Mouse (Mus musculus) heart, embryonic 12.5 days (tissue): ENCODE data around the gene Abhd10. TPM values are rescaled to one million over a fixed set of nuclear protein-coding genes. Genes with fewer than 3 reads are reported as not detected.

ENCODE experiments used
- ATAC-seq: fragments of 200-750 bp; cut with Nextera tagmentation; 2 replicates; pipeline ENCODE4 v1.8.0; 2017; ENCODE audit warnings: moderate TSS enrichment, moderate library complexity; ENCODE audit not compliant: insufficient number of reproducible peaks, low FRiP score
- H3K27ac ChIP-seq: fragments of 300-500 bp; sonication (generic); 2 replicates; pipeline ENCODE4 v1.5.1; 2016; ENCODE audit warnings: mild to moderate bottlenecking, moderate library complexity; ENCODE audit not compliant: poor library complexity, severe bottlenecking
- H3K27me3 ChIP-seq: fragments of 300-500 bp; sonication (generic); replicated peaks from 2 replicates; pipeline ENCODE4 v1.6.1; 2016; ENCODE audit warnings: mild to moderate bottlenecking, moderate library complexity
- H3K36me3 ChIP-seq: fragments of 300-500 bp; sonication (generic); 2 replicates; pipeline ENCODE4 v1.6.1; 2016; ENCODE audit warnings: mild to moderate bottlenecking, moderate library complexity
- H3K4me1 ChIP-seq: fragments of 300-500 bp; sonication (generic); replicated peaks from 2 replicates; pipeline ENCODE4 v1.6.1; 2016; ENCODE audit warnings: mild to moderate bottlenecking
- H3K4me2 ChIP-seq: fragments of 300-500 bp; sonication (generic); 2 replicates; pipeline ENCODE4 v1.6.1; 2016; ENCODE audit warnings: mild to moderate bottlenecking, moderate library complexity
- H3K4me3 ChIP-seq: fragments of 300-500 bp; sonication (generic); 2 replicates; pipeline ENCODE4 v1.5.1; 2016; ENCODE audit warnings: mild to moderate bottlenecking
- H3K9ac ChIP-seq: fragments of 300-500 bp; sonication (generic); 2 replicates; pipeline ENCODE4 v1.6.1; 2016; ENCODE audit warnings: mild to moderate bottlenecking, moderate library complexity
- H3K9me3 ChIP-seq: fragments of 300-500 bp; sonication (generic); replicated peaks from 2 replicates; pipeline ENCODE4 v1.6.1; 2016; ENCODE audit warnings: mild to moderate bottlenecking, moderate library complexity
- WGBS: fragments of 180-500 bp; shearing (Covaris S2); methylation state at CpG from one replicate; pipeline ENCODE4 v1.1.7; 2016; 5-methylcytosine and 5-hydroxymethylcytosine counted together
- polyA plus RNA-seq: library from polyadenylated mRNA; unstranded; fragments of >200 nt; fragmentation: Nextera tagmentation; extraction: Ambion mirVana; gene quantifications from 2 replicates; pipeline ENCODE4 v1.2.1, GENCODE M21; 2016

Abhd10 gene
- polyA plus RNA-seq, 1 experiment from 2014 or later, result 29.1 TPM

- Histone ChIP-seq H3K27me3 (no peaks in the 10 kb centered on the region), H3K9ac (peak overlapping the region; percentile 72), H3K36me3 (peaks cover 13% of the 10 kb centered on the region), H3K4me2 (peak overlapping the region; percentile 94), H3K4me1 (peaks cover 17% of the 10 kb centered on the region), H3K27ac (no peak overlapping the region; the same call in 1 of the 2 replicates), H3K9me3 (no peaks in the 10 kb centered on the region), H3K4me3 (peak overlapping the region; percentile 58)
- 1% methylated on average over 10 of the region's 10 CpGs for WGBS
- ATAC-seq, result peak; percentile 39; the same call in 1 of the 2 replicates
Observed at GRCm38 (mm10) chr16:45724742-45725102, 18.0 kb downstream of the Abhd10 start.

- H3K4me2 ChIP-seq, result peak within 1 kb of the TSS; percentile 94
- no peaks in the 10 kb centered on the region for H3K27me3 ChIP-seq
- peaks cover 17% of the 10 kb centered on the region for H3K4me1 ChIP-seq
- H3K4me3 ChIP-seq, result peak within 1 kb of the TSS; percentile 58
- H3K27ac ChIP-seq, result no peak within 1 kb of the TSS; the same call in 1 of the 2 replicates
- ATAC-seq, result peak; percentile 55; the same call in 1 of the 2 replicates
- peak within 1 kb of the TSS; percentile 72 for H3K9ac ChIP-seq
- no peaks in the 10 kb centered on the region for H3K9me3 ChIP-seq
- WGBS, result 1% methylated on average over 30 of the region's 30 CpGs
- H3K36me3 ChIP-seq, result peaks cover 9% of the 10 kb centered on the region
Observed at GRCm38 (mm10) chr16:45724061-45724741, 18.6 kb downstream of the Abhd10 start, which contains the start of gene Tagln3. Gene Tagln3, minus strand, starts transcription at chr16:45724608.

- Histone ChIP-seq H3K4me1 (peaks cover 17% of the 10 kb centered on the region), H3K4me3 (peak overlapping the region; percentile 58), H3K36me3 (peaks cover 4% of the 10 kb centered on the region), H3K27ac (no peak overlapping the region), H3K4me2 (peak overlapping the region; percentile 94), H3K9ac (peak overlapping the region; percentile 72), H3K27me3 (no peaks in the 10 kb centered on the region), H3K9me3 (no peaks in the 10 kb centered on the region)
- 65% methylated on average over 6 of the region's 6 CpGs for WGBS
- ATAC-seq, result no peak
Observed at GRCm38 (mm10) chr16:45723172-45723901, 19.4 kb downstream of the Abhd10 start.

- ATAC-seq, result no peak
- Histone ChIP-seq H3K4me1 (peaks cover 17% of the 10 kb centered on the region), H3K36me3 (no peaks in the 10 kb centered on the region), H3K9me3 (no peaks in the 10 kb centered on the region), H3K4me3 (no peak overlapping the region), H3K27ac (no peak overlapping the region), H3K4me2 (no peak overlapping the region), H3K27me3 (no peaks in the 10 kb centered on the region), H3K9ac (no peak overlapping the region)
- 64% methylated on average over 3 of the region's 3 CpGs for WGBS
Observed at GRCm38 (mm10) chr16:45722460-45722951, 20.2 kb downstream of the Abhd10 start.

GRCm38 (mm10) chr16:45720022-45720630 is 22.6 kb downstream of the Abhd10 start:
- Histone ChIP-seq H3K9ac (no peak overlapping the region), H3K4me3 (no peak overlapping the region), H3K4me1 (peaks cover 17% of the 10 kb centered on the region), H3K4me2 (no peak overlapping the region), H3K9me3 (no peaks in the 10 kb centered on the region), H3K27me3 (no peaks in the 10 kb centered on the region), H3K27ac (no peak overlapping the region), H3K36me3 (peaks cover 6% of the 10 kb centered on the region)
- ATAC-seq, result no peak
- 77% methylated on average over 10 of the region's 10 CpGs for WGBS

GRCm38 (mm10) chr16:45718296-45718695 is 24.5 kb downstream of the Abhd10 start:
- Histone ChIP-seq H3K4me3 (no peak overlapping the region), H3K27me3 (no peaks in the 10 kb centered on the region), H3K27ac (no peak overlapping the region), H3K4me2 (no peak overlapping the region), H3K9ac (no peak overlapping the region), H3K9me3 (no peaks in the 10 kb centered on the region), H3K4me1 (peaks cover 4% of the 10 kb centered on the region; the same call in 1 of the 2 replicates), H3K36me3 (peaks cover 6% of the 10 kb centered on the region)
- WGBS, result 76% methylated on average over 4 of the region's 4 CpGs
- no peak for ATAC-seq

DNA sequence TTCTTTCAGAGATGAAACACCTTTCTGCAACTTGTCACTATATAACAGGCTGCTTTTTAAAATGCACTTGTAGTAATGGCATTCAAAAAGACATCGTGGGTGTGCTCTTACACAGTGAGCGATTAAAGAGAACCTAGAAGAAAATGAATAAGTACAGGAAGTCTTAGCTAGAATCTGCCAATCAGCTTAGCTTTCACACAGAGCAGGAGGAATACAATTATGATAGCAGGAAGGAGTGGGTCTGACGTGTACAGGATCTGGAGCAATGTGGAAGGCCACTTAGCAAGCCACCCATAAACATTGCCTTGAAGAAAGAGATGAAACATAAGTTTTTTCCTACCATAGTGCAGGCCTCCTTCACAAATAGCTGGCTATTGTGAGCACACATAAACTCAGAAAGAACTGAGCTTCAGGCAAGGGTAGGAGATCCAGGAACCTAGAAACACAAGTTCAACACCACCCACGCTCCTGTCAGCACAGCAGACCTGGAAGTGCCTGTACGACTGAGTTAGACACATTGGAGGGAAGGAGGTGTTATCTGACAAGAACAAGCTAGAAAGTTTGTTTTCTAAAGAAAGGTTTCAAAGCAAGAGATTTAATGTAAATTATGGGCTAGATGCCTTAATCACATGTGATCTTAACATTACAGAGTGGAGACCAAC is 28.1 kb downstream of the Abhd10 start:
- Histone ChIP-seq H3K4me3 (no peak overlapping the region), H3K4me2 (no peak overlapping the region), H3K9ac (no peak overlapping the region), H3K4me1 (no peaks in the 10 kb centered on the region), H3K36me3 (peaks cover 6% of the 10 kb centered on the region), H3K27me3 (no peaks in the 10 kb centered on the region), H3K27ac (no peak overlapping the region), H3K9me3 (no peaks in the 10 kb centered on the region)
- 69% methylated on average over 5 of the region's 5 CpGs for WGBS
- ATAC-seq, result no peak

DNA sequence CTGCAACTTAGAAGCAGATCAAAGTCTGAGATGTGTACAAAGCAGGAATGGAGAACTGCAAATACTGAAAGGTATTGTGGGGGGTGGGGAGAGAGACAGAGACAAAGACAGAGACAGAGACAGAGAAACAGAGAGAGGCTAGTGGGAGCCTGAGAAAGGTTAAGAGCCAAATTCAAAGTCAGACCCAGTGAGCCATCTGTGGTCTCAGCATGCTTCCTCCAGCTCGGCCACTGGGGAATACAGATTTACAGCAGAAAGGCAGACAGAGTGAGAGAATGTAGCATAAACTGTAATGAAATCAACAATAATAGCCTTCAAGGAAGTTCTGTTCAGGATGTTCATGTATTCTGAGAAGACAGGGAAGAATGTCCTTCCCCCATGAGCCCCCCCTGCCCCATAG is 28.9 kb downstream of the Abhd10 start:
- WGBS, result 74% methylated on average over 1 of the region's 1 CpGs

DNA sequence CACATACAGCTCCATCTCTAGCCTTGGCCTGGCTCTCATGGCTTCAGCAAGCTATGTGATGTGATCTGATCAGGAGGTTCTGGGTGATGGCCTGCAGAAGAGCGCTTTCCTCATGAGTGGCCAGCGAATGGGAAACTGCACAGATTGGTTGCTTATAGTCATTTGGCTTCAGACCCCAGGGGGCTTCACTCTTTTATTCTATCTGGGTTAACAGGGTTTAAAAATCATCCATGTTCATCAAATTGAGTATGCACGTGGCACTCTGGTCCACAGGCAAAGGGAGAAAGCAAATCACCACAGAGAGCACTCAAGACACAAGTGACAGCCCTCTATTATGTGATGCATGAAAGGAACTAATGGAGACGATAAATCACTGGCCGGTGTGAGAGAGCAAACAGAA is 29.5 kb downstream of the Abhd10 start:
- Histone ChIP-seq H3K36me3 (peaks cover 6% of the 10 kb centered on the region), H3K9ac (no peak overlapping the region), H3K27me3 (no peaks in the 10 kb centered on the region), H3K27ac (no peak overlapping the region), H3K4me1 (no peaks in the 10 kb centered on the region), H3K9me3 (no peaks in the 10 kb centered on the region), H3K4me2 (no peak overlapping the region), H3K4me3 (no peak overlapping the region)
- ATAC-seq, result no peak
- 85% methylated on average over 5 of the region's 5 CpGs for WGBS

More for the DNA sequence above, 28.9 kb downstream of the Abhd10 start:
- no peaks in the 10 kb centered on the region for H3K4me1 ChIP-seq
- peaks cover 6% of the 10 kb centered on the region for H3K36me3 ChIP-seq
- no peaks in the 10 kb centered on the region for H3K9me3 ChIP-seq
- no peaks in the 10 kb centered on the region for H3K27me3 ChIP-seq
- no peak overlapping the region for H3K4me2 ChIP-seq
- no peak overlapping the region for H3K4me3 ChIP-seq
- H3K27ac ChIP-seq, result no peak overlapping the region
- no peak for ATAC-seq
- H3K9ac ChIP-seq, result no peak overlapping the region

DNA sequence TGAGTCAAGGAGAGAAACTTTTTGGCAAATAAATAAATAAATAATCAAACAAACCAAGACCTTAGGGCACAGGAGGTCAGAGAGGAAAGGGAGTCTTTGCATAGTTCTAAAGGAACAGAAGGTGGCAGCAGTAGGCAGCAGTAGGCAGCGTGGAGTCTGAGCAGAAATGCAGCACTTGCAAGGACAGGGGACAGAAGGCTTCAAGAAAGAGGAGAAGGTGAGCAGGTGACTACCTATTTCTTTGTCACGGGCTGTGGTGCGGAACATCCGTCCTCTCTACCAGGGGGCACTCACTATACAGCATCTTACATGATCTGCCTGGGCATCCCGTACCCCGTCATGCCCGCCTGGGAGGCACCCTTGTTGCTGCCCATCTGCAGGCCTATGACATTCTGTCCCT is 31.5 kb downstream of the Abhd10 start:
- no peak for ATAC-seq
- H3K36me3 ChIP-seq, result peaks cover under 1% of the 10 kb centered on the region; the same call in 1 of the 2 replicates
- 69% methylated on average over 7 of the region's 7 CpGs for WGBS
- H3K27ac ChIP-seq, result no peak overlapping the region
- H3K4me2 ChIP-seq, result no peak overlapping the region
- H3K4me3 ChIP-seq, result no peak overlapping the region
- H3K4me1 ChIP-seq, result no peaks in the 10 kb centered on the region
- H3K9ac ChIP-seq, result no peak overlapping the region
- no peaks in the 10 kb centered on the region for H3K27me3 ChIP-seq
- H3K9me3 ChIP-seq, result no peaks in the 10 kb centered on the region

DNA sequence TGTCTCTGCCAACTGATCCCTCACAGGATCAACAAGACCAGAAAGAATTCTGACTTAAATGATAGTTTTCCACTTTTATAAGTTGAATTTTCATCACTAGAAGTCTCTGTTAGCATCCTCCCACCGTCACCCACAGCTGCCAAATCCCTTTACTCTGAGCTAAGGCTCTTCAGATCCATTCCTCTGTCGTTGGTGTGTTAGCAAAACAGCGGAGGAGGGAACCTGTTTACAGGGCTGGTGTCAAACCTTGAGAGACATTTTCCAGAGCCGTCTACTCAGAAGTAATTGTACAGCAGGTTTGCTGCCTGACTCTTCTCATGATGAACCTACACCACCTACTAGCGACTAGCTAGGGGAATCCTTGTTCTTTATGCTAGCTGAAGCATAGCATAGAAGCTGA is 43.5 kb downstream of the Abhd10 start:
- Histone ChIP-seq H3K27ac (no peak overlapping the region), H3K36me3 (no peaks in the 10 kb centered on the region), H3K9me3 (no peaks in the 10 kb centered on the region), H3K27me3 (no peaks in the 10 kb centered on the region), H3K9ac (no peak overlapping the region), H3K4me3 (no peak overlapping the region), H3K4me1 (no peaks in the 10 kb centered on the region), H3K4me2 (no peak overlapping the region)
- WGBS, result 46% methylated on average over 5 of the region's 5 CpGs
- no peak for ATAC-seq
